Mouse (Mus musculus): ENCODE data around the gene Mag.

GRCm38 (mm10) chr7:30956756-30957366 lies 42.2 kb upstream of the Mag start, which contains the start of gene Usf2:
- TF ChIP-seq CTCF (IDR thresholded peaks at IDR 0.05; ENCODE audit: low read depth) (no peak), EP300 (IDR thresholded peaks at IDR 0.05; ENCODE audit: low read depth) (0 out of 2 replicates have a peak, but pooled peaks have one; percentile 11)
